Mouse (Mus musculus): Measurements from ENCODE around the gene Hist1h3h. TPM values are rescaled to one million over a fixed set of nuclear protein-coding genes. Genes with fewer than 3 reads are reported as not detected.

Gene Hist1h3h
- 1,000 to 10,000 TPM; 1,706 to 1,716 TPM for total RNA-seq (2023)

DNA sequence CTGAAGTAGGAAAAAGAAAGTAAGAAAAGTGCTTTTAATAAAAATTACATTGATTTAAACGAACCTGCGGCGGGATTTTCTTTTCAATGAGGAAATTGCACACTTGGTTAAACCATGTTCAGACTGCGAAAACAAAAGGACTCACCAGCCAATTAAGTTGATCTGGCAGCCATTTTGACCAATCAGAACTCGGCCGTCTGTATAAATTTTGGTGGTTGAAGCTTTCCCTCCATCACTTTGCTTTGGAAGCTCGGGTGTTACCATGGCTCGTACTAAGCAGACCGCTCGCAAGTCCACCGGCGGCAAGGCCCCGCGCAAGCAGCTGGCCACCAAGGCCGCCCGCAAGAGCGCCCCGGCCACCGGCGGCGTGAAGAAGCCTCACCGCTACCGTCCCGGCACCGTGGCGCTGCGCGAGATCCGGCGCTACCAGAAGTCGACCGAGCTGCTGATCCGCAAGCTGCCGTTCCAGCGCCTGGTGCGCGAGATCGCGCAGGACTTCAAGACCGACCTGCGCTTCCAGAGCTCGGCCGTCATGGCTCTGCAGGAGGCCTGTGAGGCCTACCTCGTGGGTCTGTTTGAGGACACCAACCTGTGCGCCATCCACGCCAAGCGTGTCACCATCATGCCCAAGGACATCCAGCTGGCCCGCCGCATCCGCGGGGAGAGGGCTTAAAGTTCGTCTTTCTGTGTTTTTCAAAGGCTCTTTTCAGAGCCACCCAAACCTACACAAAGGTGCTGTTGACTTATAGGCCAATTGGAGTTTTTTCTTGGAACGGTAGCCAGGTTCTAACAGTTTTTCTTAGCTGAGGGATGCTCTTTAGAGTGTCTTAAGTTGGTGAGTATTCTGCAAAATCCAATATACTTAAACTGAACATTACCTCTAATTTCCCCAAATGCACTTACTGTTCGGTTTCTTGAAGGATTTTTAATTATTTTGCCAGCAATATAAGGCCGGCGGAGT, at the start of gene Hist1h3h:
Hist1h3h (plus strand) TSS at position 263 of the 961 bp plus-strand sequence.

DNA sequence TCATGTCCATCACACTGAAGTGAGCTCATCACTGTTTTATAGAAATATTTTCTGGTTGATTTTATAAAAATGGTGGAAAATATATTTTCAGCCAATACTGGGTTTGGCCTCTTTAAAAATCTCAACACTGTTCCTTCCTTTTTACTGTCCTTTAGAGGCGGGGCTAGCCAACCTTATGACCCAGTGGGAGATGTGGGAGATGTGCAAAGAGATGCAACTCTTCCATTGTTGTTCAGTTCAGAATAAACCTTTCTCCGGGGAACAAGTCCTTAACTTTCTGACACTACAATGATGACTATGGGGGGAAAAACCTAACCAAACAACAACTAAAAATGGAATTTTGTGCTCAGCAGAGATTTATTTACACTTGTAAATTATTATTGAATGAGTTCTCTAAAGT, 40.2 kb upstream of the Hist1h3h start, which contains the start of gene Olfr1360:
Olfr1360 (minus strand) TSS at position 101 of the 400 bp plus-strand sequence.

DNA sequence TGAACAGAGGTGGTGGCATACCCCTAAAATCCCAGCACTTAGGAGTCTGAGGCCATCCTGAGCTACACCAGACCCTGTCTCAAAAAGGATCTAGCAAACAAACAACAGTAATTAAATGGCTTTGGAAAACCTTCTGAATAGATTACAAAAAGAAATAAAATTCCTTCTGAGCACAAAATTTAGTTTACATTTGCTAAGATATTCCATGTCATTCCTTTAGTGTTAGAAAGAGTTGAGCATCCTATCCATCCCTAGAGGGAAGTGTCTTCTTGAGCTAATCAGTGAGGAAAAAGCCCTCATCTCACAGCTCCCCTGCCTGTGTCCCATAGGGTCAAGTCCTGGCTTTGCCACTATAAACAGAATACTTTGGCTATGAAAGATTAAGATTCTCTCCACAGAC, 19.6 kb upstream of the Hist1h3h start, which contains the start of gene Olfr1359:
Olfr1359 (plus strand) TSS at position 301 of the 400 bp plus-strand sequence.

DNA sequence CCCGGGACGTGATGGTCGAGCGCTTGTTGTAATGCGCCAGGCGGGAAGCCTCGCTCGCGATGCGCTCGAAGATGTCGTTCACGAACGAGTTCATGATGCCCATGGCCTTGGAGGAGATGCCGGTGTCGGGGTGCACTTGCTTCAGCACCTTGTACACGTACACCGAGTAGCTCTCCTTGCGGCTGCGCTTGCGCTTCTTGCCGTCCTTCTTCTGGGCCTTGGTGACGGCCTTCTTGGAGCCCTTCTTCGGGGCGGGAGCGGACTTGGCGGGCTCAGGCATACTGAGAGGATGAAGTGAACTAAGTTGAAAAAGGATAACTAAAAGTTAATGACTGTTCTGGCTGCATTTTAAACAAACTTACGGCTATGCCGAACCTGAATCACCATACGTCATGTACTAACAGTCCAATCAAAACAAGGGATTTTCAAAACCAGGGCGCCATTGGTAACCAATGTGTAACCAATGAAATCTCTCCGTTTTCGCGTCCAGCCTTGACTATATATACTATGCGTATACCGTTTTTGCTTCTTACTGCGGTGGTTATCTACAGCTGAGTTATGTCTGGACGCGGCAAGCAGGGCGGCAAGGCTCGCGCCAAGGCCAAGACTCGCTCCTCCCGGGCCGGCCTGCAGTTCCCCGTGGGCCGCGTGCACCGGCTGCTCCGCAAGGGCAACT, 1.5 kb upstream of the Hist1h3h start, which contains the start of the genes Hist1h2bl and Hist1h2ai:
Hist1h2bl (minus strand) TSS at position 280 of the 676 bp plus-strand sequence.
Hist1h2ai (plus strand) TSS at position 559 of the 676 bp plus-strand sequence.

DNA sequence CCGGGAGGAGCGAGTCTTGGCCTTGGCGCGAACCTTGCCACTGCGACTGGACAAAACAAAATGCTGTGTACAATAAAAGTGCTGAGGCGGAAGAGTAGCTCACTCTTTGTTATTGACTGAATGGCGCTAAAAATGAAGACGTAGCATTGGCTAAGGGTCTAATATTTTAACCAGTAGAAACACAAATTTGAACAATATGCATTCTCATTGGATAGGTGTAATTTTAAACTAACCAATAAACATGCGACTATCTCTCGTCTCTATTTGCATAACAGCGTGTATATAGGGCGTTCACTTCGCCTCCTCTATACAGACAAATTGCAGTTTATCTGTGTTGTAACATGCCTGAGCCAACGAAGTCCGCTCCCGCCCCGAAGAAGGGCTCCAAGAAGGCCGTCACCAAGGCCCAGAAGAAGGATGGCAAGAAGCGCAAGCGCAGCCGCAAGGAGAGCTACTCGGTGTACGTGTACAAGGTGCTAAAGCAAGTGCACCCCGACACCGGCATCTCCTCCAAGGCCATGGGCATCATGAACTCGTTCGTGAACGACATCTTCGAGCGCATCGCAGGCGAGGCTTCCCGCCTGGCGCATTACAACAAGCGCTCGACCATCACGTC, 4.4 kb downstream of the Hist1h3h start, which contains the start of gene Hist1h2bm:
Hist1h2bm (plus strand) TSS at position 288 of the 616 bp plus-strand sequence.

DNA sequence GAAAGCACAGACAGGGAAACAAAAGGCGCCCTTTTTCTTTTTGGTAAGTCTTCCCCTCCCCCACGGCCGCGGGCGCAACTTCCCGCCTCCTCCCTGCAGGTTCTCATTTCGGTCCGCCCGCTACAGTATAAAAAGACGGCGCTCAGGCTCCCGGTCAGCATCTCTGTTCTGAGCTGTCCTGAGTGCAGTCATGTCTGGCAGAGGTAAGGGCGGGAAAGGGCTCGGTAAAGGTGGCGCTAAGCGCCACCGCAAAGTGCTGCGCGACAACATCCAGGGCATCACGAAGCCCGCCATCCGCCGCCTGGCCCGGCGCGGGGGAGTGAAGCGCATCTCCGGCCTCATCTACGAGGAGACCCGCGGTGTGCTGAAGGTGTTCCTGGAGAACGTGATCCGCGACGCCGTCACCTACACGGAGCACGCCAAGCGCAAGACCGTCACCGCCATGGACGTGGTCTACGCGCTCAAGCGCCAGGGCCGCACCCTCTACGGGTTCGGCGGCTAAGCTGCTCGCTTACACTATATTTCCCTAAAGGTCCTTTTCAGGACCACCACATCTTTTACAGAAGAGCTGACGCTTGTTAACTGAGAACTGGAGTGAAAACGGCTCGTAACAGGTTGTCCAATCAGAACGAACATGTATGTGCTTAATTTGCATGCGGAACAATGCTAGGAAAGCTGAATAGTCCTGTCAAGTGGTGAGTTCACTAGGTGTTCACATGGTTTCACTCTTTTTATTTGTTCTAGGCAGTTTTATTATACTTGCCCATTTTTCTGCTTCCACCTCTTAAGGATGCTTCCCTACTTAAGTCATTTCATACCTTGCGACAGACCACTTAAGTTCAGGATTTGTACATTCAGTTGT, 17.7 kb downstream of the Hist1h3h start, which contains the start of gene Hist1h4j:
Hist1h4j (plus strand) TSS at position 159 of the 862 bp plus-strand sequence.

DNA sequence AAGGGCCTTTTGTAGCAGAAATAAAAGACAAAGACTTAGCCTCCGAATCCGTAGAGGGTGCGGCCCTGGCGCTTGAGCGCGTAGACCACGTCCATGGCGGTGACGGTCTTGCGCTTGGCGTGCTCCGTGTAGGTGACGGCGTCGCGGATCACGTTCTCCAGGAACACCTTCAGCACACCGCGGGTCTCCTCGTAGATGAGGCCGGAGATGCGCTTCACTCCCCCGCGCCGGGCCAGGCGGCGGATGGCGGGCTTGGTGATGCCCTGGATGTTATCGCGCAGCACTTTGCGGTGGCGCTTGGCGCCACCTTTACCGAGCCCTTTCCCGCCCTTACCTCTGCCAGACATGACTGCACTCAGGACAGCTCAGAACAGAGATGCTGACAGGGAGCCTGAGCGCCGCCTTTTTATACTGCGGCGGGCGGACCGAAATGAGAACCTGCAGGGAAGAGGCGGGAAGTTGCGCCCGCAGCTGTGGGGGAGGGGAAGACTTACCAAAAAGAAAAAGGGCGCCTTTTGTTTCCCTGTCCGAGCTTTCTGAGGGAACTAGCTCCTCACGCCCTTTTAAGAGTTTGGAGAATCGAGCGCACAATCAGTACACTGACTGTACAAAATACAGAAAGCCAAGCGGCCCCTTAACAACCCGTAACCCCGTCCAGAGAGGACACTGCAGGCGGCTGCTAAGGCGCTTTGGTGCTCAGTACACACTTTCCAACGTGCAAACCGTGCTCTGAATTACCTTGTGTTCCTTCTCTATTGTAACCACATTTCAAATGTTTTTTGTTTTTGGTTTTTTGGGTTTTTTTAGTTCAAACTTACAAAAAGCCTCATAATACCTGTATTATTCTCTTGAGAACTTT, 32.9 kb downstream of the Hist1h3h start, which contains the start of gene Hist1h4k:
Hist1h4k (minus strand) TSS at position 347 of the 859 bp plus-strand sequence.

DNA sequence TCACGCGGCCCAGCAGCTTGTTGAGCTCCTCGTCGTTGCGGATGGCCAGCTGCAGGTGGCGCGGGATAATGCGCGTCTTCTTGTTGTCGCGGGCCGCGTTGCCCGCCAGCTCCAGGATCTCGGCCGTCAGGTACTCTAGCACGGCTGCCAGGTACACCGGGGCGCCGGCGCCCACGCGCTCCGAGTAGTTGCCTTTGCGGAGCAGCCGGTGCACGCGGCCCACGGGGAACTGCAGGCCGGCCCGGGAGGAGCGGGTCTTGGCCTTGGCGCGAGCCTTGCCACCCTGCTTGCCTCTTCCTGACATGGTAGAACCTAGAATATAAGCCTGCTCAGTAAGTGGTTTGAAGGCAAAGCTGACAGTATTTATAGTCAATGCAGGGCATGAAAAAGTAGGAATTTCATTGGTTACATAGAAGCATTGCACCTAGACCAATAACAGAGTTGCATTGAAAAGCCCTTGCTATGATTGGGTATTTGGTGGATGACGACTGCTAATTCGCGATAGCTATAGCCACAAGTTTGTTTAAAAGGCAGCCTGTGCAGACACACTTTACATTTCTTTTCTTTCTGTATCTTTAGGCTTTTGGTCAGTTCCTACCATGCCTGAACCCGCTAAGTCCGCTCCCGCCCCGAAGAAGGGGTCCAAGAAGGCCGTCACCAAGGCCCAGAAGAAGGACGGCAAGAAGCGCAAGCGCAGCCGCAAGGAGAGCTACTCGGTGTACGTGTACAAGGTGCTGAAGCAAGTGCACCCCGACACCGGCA, 36.2 kb downstream of the Hist1h3h start, which contains the start of the genes Hist1h2ak and Hist1h2bn:
Hist1h2ak (minus strand) TSS at position 304 of the 762 bp plus-strand sequence.
Hist1h2bn (plus strand) TSS at position 600 of the 762 bp plus-strand sequence.

Other genes with a start within 250 kb of the Hist1h3h start
- not detected for gene Nkapl, start 249.2 kb upstream of the Hist1h3h start, total RNA-seq (2023)
- gene Zkscan4, start 238.8 kb upstream of the Hist1h3h start, total RNA-seq (2023): under 1 TPM in 1 of 2 experiments, not detected in 1; 0.22 TPM
- not detected for gene Gm10065, start 238.2 kb upstream of the Hist1h3h start, total RNA-seq (2023)
- gene AK157302, start 222.4 kb upstream of the Hist1h3h start, total RNA-seq (2023): 1 to 10 TPM; 2.4 to 2.7 TPM
- gene Gm11273, start 216.2 kb upstream of the Hist1h3h start, total RNA-seq (2023): 10 to 100 TPM; 11.5 to 12.9 TPM
- 1 to 10 TPM; 2.4 to 3.9 TPM for gene Zkscan8, start 186.5 kb upstream of the Hist1h3h start, total RNA-seq (2023)
- not detected for gene Olfr1366, start 174.9 kb upstream of the Hist1h3h start, total RNA-seq (2023)
- gene Olfr1535, start 157.8 kb upstream of the Hist1h3h start, total RNA-seq (2023): not detected
- not detected for gene Olfr1364, start 135.9 kb upstream of the Hist1h3h start, total RNA-seq (2023)
- gene Olfr1362, start 103.6 kb upstream of the Hist1h3h start, total RNA-seq (2023): not detected
- not detected for gene Olfr11, start 75.1 kb upstream of the Hist1h3h start, total RNA-seq (2023)
- not detected for gene Olfr1361, start 54.3 kb upstream of the Hist1h3h start, total RNA-seq (2023)
- not detected for gene Olfr1360, start 40.3 kb upstream of the Hist1h3h start, total RNA-seq (2023)
- gene Olfr1359, start 19.5 kb upstream of the Hist1h3h start, total RNA-seq (2023): not detected
- 1,000 to 10,000 TPM; 1,112 to 1,155 TPM for gene Hist1h2bl, start 1.5 kb upstream of the Hist1h3h start, total RNA-seq (2023)
- 100 to 1,000 TPM; 381 to 445 TPM for gene Hist1h2ai, start 1.2 kb upstream of the Hist1h3h start, total RNA-seq (2023)
- gene Hist1h2bm, start 4.4 kb downstream of the Hist1h3h start, total RNA-seq (2023): 100 to 1,000 TPM; 312 to 338 TPM
- gene Hist1h4j, start 17.4 kb downstream of the Hist1h3h start, total RNA-seq (2023): 100 to 1,000 TPM; 189 to 204 TPM
- 1,000 to 10,000 TPM; 2,442 to 2,952 TPM for gene Hist1h4k, start 32.8 kb downstream of the Hist1h3h start, total RNA-seq (2023)
- gene Hist1h2ak, start 36.2 kb downstream of the Hist1h3h start, total RNA-seq (2023): 100 to 1,000 TPM; 484 to 517 TPM
- 100 to 1,000 TPM; 773 to 822 TPM for gene Hist1h2bn, start 36.5 kb downstream of the Hist1h3h start, total RNA-seq (2023)
- 100 to 1,000 TPM; 670 to 767 TPM for gene Hist1h1b, start 63.0 kb downstream of the Hist1h3h start, total RNA-seq (2023)
- gene Hist1h3i, start 65.7 kb downstream of the Hist1h3h start, total RNA-seq (2023): 1,000 to 10,000 TPM; 1,415 to 1,653 TPM
- 100 to 1,000 TPM; 208 to 211 TPM for gene Hist1h2an, start 69.6 kb downstream of the Hist1h3h start, total RNA-seq (2023)
- 100 to 1,000 TPM; 541 to 563 TPM for gene Hist1h2bp, start 69.8 kb downstream of the Hist1h3h start, total RNA-seq (2023)
- 1,000 to 10,000 TPM; 1,187 to 1,287 TPM for gene Hist1h2bq, start 92.5 kb downstream of the Hist1h3h start, total RNA-seq (2023)
- 1,000 to 10,000 TPM; 2,421 to 2,630 TPM for gene Hist1h2ao, start 92.8 kb downstream of the Hist1h3h start, total RNA-seq (2023)
- 1,000 to 10,000 TPM; 1,420 to 1,801 TPM for gene Hist1h4m, start 94.1 kb downstream of the Hist1h3h start, total RNA-seq (2023)
- 1,000 to 10,000 TPM in 1 of 2 experiments, 100 to 1,000 TPM in 1; 619 to 1,159 TPM for gene Hist1h4n, start 114.5 kb downstream of the Hist1h3h start, total RNA-seq (2023)
- 100 to 1,000 TPM; 551 to 589 TPM for gene Hist1h2ap, start 115.8 kb downstream of the Hist1h3h start, total RNA-seq (2023)
- 1,000 to 10,000 TPM; 1,190 to 1,308 TPM for gene Hist1h2br, start 116.1 kb downstream of the Hist1h3h start, total RNA-seq (2023)
- under 1 TPM; 0.35 to 0.60 TPM for gene Zfp184, start 227.4 kb downstream of the Hist1h3h start, total RNA-seq (2023)

All from neutrophil, adult 83 days (primary cell).